Mouse (Mus musculus): ENCODE data around the gene Ccr7.

- TF ChIP-seq CTCF (IDR thresholded peaks at IDR 0.05; ENCODE audit: borderline replicate concordance, extremely low read depth, insufficient read depth, insufficient read length) (no peak), POLR2A (IDR thresholded peaks at IDR 0.05; ENCODE audit: borderline replicate concordance, extremely low read depth, insufficient read depth, insufficient read length, poor library complexity, severe bottlenecking) (no peak)
These were observed 32.5 kb upstream of the Ccr7 start for GRCm38 (mm10) chr11:99187348-99187747.
